Mouse (Mus musculus): Measurements from ENCODE around the gene Olfr484.
"Not testable (repeated sequence)": the region's sequence is repeated elsewhere in the genome, so short reads cannot be mapped to it uniquely, and the experiment has no call there.

The Olfr484 gene

GRCm38 (mm10) chr7:108127349-108127748, at the start of gene Olfr484:
Gene Olfr484 (minus strand): TSS chr7:108127449.
- no peak for DNase-seq (ENCODE audit: low spot score)

- not testable (repeated sequence) for DNase-seq (ENCODE audit: low spot score)
Measured at GRCm38 (mm10) chr7:108172642-108173041, 45.4 kb upstream of the Olfr484 start, which contains the start of gene Olfr486. Gene Olfr486 (minus strand): TSS chr7:108172742.

GRCm38 (mm10) chr7:108159771-108160170, 32.5 kb upstream of the Olfr484 start, which contains the start of gene Olfr485:
Gene Olfr485 (minus strand): TSS chr7:108159871.
- DNase-seq (ENCODE audit: low spot score): no peak

- DNase-seq (ENCODE audit: low spot score): no peak
Measured at GRCm38 (mm10) chr7:108121416-108121815, 5.8 kb downstream of the Olfr484 start.

- DNase-seq (ENCODE audit: low spot score): no peak
Measured at GRCm38 (mm10) chr7:108120681-108121080, 6.6 kb downstream of the Olfr484 start.

GRCm38 (mm10) chr7:108100549-108100948, 26.7 kb downstream of the Olfr484 start, which contains the start of gene Olfr483:
Gene Olfr483 (plus strand): TSS chr7:108100849.
- no peak for DNase-seq (ENCODE audit: low spot score)

GRCm38 (mm10) chr7:108097486-108097885, 29.8 kb downstream of the Olfr484 start, which contains the start of gene Olfr482:
Gene Olfr482 (minus strand): TSS chr7:108097586.
- DNase-seq (ENCODE audit: low spot score): no peak

- no peak for DNase-seq (ENCODE audit: low spot score)
Measured at GRCm38 (mm10) chr7:108079555-108079954, 47.7 kb downstream of the Olfr484 start, which contains the start of gene Olfr481. Gene Olfr481 (plus strand): TSS chr7:108079855.
